Mouse (Mus musculus) kidney, postnatal 0 days (tissue): ENCODE data around the gene Tarbp1. TPM values are rescaled to one million over a fixed set of nuclear protein-coding genes. Genes with fewer than 3 reads are reported as not detected.

Experiments used
- ATAC-seq: fragments of 200-750 bp; cut with Nextera tagmentation; replicated peaks from 2 replicates; pipeline ENCODE4 v1.8.0; 2017; ENCODE audit warnings: low read depth, moderate number of reproducible peaks, moderate TSS enrichment, moderate library complexity; ENCODE audit not compliant: low FRiP score
- DNase-seq: peaks from one replicate; pipeline ENCODE4 v3.0.0-alpha.2; 2016; ENCODE audit warnings: low spot score
- H3K27ac ChIP-seq: fragments of 300-500 bp; sonication (generic); 2 replicates; pipeline ENCODE4 v1.5.1; 2014; ENCODE audit warnings: mild to moderate bottlenecking
- H3K27me3 ChIP-seq: fragments of 300-500 bp; sonication (generic); 2 replicates; pipeline ENCODE4 v1.6.1; 2014; ENCODE audit warnings: low read length, mixed read lengths; ENCODE audit not compliant: insufficient read depth
- H3K36me3 ChIP-seq: fragments of 300-500 bp; sonication (generic); 2 replicates; pipeline ENCODE4 v1.6.1; 2014; ENCODE audit warnings: low read length, mixed read lengths; ENCODE audit not compliant: insufficient read depth
- H3K4me1 ChIP-seq: fragments of 300-500 bp; sonication (generic); replicated peaks from 2 replicates; pipeline ENCODE4 v1.6.1; 2014; ENCODE audit warnings: antibody characterized with exemption, low read length, mixed read lengths; ENCODE audit not compliant: insufficient read depth
- H3K4me2 ChIP-seq: fragments of 300-500 bp; sonication (generic); 2 replicates; pipeline ENCODE4 v1.6.1; 2014; ENCODE audit warnings: mild to moderate bottlenecking, low read length, moderate library complexity, mixed read lengths
- H3K4me3 ChIP-seq: fragments of 300-500 bp; sonication (generic); replicated peaks from 2 replicates; pipeline ENCODE4 v1.5.1; 2014; ENCODE audit warnings: low read depth, low read length
- H3K9ac ChIP-seq: fragments of 300-500 bp; sonication (generic); 2 replicates; pipeline ENCODE4 v1.6.1; 2014; ENCODE audit warnings: low read depth, low read length
- H3K9me3 ChIP-seq: fragments of 300-500 bp; sonication (generic); replicated peaks from 2 replicates; pipeline ENCODE4 v1.6.1; 2016; ENCODE audit warnings: low read length, inconsistent platforms, mixed read lengths
- CTCF ChIP-seq: IDR thresholded peaks from 2 replicates; pipeline ENCODE4 v1.5.1; 2016; ENCODE audit warnings: antibody characterized with exemption, low read depth, mild to moderate bottlenecking, moderate library complexity
- WGBS: fragments of 180-500 bp; shearing (Covaris S2); extraction: QIAGEN DNeasy Blood & Tissue Kit; methylation state at CpG from one replicate; pipeline ENCODE4 v1.1.7; 2014; 5-methylcytosine and 5-hydroxymethylcytosine counted together
- polyA plus RNA-seq: library from polyadenylated mRNA; unstranded; fragments of >200 nt; fragmentation: Nextera tagmentation; extraction: Ambion mirVana; gene quantifications from 2 replicates; pipeline ENCODE4 v1.2.1, GENCODE M21; 2015

Gene Tarbp1
- polyA plus RNA-seq, 1 experiment from 2014 or later: 3.3 TPM

DNA sequence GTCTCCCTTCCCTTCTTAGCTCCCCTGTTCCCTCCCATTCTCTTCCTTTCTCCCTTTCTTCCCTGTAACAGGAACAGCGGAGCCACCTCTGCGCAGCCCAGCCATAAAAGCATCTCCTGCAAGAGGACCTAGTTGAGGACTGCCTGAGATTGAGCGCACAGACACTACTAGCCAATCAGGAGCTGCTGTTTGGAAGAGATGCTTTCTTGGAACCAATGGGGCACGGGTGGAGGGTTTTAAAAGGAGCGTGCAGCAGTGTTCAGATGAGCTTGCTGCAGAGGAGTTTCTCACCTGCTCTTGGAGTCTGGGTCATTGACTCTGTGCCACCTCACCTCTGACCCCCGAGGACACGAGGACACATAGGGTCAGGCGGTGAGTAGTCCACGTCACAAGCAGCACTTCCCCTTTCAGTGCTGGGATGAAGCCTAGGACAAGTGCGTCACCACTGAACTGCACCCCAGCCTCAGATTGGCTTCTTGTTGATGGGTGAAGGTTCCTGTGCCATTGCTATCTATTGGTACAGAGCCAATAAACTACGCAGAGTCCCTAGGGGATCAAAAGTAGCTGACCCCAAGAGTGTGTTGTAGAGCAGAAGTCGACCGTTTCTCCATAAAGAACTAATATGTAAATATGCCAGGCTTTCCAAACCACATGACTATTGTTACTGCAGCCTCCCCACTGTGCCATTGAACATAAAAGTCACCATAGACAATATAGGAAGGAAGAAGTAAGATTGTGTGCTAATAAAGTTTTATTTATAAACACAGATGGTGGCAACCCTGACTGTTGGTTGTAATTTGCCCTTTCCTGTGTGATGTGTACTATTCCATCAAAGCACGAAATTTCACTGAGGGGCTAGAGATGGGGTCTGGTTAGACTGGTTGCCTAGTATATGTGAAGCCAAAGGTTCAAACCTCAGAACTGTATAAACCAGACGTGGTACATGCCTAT lies 19.6 kb upstream of the Tarbp1 start:
- no peaks in the 10 kb centered on the region for H3K36me3 ChIP-seq
- no peak for DNase-seq
- no peak overlapping the region for H3K27ac ChIP-seq
- no peak overlapping the region for H3K4me3 ChIP-seq
- H3K4me2 ChIP-seq: no peak overlapping the region
- peaks cover 11% of the 10 kb centered on the region for H3K4me1 ChIP-seq
- 72% methylated on average over 15 of the region's 15 CpGs for WGBS
- H3K27me3 ChIP-seq: no peaks in the 10 kb centered on the region
- H3K9ac ChIP-seq: no peak overlapping the region
- TF ChIP-seq CTCF: no peak
- no peak for ATAC-seq
- H3K9me3 ChIP-seq: no peaks in the 10 kb centered on the region

DNA sequence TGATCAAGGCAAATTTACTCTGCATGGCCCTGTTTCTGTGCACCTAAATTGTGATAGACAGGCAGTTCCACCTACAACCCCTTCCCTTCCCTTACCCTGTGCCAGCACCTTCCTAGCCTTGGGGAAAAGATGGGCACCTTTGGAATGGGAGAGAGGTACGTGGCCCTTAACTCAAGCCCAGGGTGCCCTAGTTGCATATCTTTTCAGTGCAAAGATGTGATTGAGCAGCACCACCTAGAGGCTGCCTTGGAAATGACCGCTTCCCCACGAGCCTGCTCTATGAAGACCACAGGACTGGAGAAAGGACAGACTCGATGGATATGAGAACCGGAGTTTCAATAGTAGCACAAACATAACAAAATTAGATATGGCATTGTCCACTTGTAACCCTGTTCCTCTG lies 8.1 kb upstream of the Tarbp1 start:
- H3K27me3 ChIP-seq: no peaks in the 10 kb centered on the region
- no peak overlapping the region for H3K9ac ChIP-seq
- WGBS: 5% methylated on average over 5 of the region's 5 CpGs
- H3K4me3 ChIP-seq: no peak overlapping the region
- no peak overlapping the region for H3K4me2 ChIP-seq
- no peaks in the 10 kb centered on the region for H3K4me1 ChIP-seq
- H3K27ac ChIP-seq: 0 out of 2 replicates have a peak overlapping the region, but pooled peaks have one; percentile 13
- TF ChIP-seq CTCF: peak; percentile 86
- no peak for ATAC-seq
- no peaks in the 10 kb centered on the region for H3K36me3 ChIP-seq
- peak; percentile 80 for DNase-seq
- H3K9me3 ChIP-seq: no peaks in the 10 kb centered on the region

DNA sequence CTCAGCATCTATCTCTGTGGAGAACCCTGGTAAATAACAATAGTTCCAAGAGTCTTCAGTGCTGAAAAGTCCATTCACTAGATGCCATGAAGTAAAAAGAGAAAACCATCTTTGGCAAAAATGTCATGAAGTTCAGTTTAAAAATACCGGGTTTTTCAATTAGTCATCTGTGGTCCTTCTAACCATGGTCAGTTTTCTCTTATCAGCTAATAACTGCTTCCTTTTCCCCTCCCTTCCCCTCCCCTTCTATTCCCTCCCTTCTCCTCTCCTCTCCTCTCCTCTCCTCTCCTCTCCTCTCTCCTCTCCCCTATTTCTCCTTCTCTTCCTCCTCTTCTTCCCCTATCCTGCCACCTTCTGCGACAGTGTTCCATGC lies 7.5 kb upstream of the Tarbp1 start:
- Histone ChIP-seq H3K4me3 (no peak overlapping the region), H3K9me3 (no peaks in the 10 kb centered on the region), H3K4me1 (no peaks in the 10 kb centered on the region), H3K27ac (no peak overlapping the region), H3K9ac (no peak overlapping the region), H3K36me3 (no peaks in the 10 kb centered on the region), H3K4me2 (no peak overlapping the region), H3K27me3 (no peaks in the 10 kb centered on the region)
- WGBS: 66% methylated on average over 2 of the region's 2 CpGs
- DNase-seq (no peak), ATAC-seq (no peak)
- TF ChIP-seq CTCF: no peak

DNA sequence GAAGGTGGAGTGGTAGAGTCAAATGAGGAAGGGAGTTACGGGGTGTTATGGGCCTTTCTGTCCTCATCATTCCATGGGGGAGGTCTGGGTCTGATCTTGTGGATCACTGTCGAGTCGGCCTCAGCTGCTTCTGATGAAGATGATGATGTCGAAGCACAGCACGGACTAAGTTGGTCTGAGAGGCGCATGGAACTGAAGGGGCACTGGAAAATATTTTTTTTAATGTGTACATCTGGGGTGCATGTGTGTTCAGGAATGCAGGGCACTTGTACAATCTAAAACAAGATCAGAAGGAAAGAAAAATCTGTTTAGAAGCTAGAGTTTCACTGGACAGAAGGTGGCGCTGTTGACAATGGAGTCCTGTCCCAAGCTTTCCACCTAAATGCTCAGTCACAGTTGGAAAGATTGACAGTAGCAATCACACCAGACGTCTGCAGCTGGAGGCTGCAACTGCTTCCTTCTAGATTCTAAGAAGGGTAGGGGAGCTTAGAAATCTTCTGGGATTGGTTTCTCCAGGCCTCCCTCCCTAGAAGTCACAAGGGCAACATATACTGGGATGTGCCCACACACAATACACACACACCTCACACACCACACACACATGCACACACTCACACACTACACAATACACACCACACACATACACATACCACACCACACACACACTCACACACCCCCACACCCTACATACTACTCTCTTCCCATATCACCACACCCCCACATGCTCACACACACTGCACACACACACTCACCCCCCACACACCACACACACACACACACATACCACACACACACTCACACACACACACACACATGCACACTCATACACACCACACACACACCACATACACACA lies 6.9 kb upstream of the Tarbp1 start:
- H3K9ac ChIP-seq: no peak overlapping the region
- WGBS: 37% methylated on average over 8 of the region's 8 CpGs
- TF ChIP-seq CTCF: peak; percentile 83

DNA sequence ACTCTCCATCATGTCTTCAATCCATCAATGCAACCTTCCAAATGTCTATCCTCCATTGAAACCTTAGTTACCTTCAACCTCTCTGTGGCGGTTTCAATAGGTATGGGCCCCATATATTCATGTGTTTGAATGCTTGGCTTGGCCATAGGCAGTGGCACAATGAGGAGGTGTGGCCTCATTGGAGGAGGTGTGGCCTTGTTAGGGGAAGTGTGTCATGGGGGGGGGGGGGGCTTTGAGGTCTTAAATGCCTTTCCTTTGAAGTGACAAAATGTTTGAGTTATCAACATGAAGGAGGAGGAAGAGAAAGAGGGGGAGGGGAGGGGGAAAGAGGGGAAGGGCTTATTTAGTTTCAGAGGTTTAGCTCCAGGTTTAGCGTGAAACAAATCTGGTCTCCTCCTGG lies 5.5 kb upstream of the Tarbp1 start:
- no peak for TF ChIP-seq CTCF
- Histone ChIP-seq H3K9me3 (no peaks in the 10 kb centered on the region), H3K27me3 (no peaks in the 10 kb centered on the region), H3K9ac (no peak overlapping the region), H3K4me1 (no peaks in the 10 kb centered on the region), H3K27ac (no peak overlapping the region), H3K36me3 (no peaks in the 10 kb centered on the region), H3K4me3 (no peak overlapping the region), H3K4me2 (no peak overlapping the region)
- DNase-seq (no peak), ATAC-seq (no peak)
- 81% methylated on average over 2 of the region's 2 CpGs for WGBS

More for the DNA sequence above, 6.9 kb upstream of the Tarbp1 start:
- DNase-seq (peak; percentile 86), ATAC-seq (peak; percentile 52)
- Histone ChIP-seq H3K4me3 (no peak overlapping the region), H3K4me2 (no peak overlapping the region), H3K27me3 (no peaks in the 10 kb centered on the region), H3K36me3 (no peaks in the 10 kb centered on the region), H3K27ac (no peak overlapping the region), H3K4me1 (no peaks in the 10 kb centered on the region), H3K9me3 (no peaks in the 10 kb centered on the region)

DNA sequence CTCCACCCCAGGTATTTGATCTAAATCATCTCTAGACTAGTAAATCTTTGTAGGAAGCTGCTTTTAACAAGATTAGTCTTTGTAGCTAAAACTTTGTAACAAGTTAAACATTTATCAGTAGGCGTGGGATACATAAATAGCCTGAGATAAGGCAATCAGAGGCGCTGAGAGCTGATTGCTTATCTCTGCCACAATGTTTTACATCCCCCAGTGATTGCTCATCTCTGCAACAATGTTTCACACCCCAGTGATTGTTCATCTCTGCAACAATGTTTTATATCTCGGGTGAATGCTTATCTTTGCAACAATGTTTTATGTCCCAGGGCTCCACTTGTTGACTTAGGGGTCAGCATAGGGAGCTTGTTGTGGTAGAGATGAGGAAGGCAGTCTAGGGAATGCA lies 3.8 kb upstream of the Tarbp1 start:
- H3K9ac ChIP-seq: no peak overlapping the region
- WGBS: 40% methylated on average over 3 of the region's 3 CpGs
- H3K9me3 ChIP-seq: no peaks in the 10 kb centered on the region
- no peak for DNase-seq
- ATAC-seq: no peak
- H3K4me3 ChIP-seq: no peak overlapping the region
- H3K4me1 ChIP-seq: no peaks in the 10 kb centered on the region
- H3K27ac ChIP-seq: no peak overlapping the region
- no peak overlapping the region for H3K4me2 ChIP-seq
- H3K36me3 ChIP-seq: no peaks in the 10 kb centered on the region
- no peak for TF ChIP-seq CTCF
- no peaks in the 10 kb centered on the region for H3K27me3 ChIP-seq
